Mouse (Mus musculus): Measurements from ENCODE around the gene Nlrp9c. TPM values are rescaled to one million over a fixed set of nuclear protein-coding genes. Genes with fewer than 3 reads are reported as not detected.

Nlrp9c gene
- not detected for polyA plus RNA-seq (2017; shearing (Covaris generic))

DNA sequence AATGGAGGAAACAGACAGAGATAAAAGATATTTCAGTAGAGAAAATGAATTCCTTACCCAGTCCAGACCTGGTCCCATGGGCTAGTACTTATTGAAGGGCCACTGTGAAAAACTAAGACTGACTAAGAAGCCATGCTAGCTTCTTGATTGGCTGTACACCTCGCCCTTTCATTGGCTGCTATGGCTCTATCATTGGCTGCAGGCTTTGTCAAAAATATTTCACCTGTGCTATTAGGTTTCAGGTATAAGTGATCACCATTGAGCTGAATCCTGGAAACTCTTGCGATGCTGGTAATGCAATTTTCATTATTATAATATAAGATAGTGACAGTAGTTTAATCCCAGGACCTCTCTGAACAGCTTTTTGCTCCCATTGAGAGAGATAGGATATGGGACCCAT is at the start of gene Nlrp9c:
Gene Nlrp9c (minus strand): TSS at position 101 of the 400 bp plus-strand sequence.

DNA sequence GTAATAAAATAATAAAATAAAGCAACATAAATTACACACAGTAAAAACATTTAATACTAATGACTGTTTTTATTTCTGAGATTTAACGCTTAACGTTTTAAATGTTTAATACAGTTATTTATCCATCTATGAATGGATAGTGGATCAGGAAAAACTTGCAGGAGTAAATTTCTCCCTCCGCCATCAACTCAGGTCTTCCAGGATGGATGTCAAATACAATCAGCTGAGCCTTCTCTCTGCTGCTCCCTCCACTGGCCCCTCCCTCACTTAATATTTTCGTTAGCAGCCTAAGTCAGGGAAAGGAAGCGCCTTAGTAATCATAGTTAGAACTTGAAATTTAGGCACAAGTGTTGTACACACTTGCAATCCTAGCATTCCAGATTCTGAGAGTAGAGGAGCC is 31.3 kb upstream of the Nlrp9c start, which contains the start of gene Nlrp4a:
Gene Nlrp4a (plus strand): TSS at position 301 of the 400 bp plus-strand sequence.

GRCm38 (mm10) chr7:26306926-26307325 is 96.6 kb downstream of the Nlrp9c start, which contains the start of gene Cyp2a4:
Cyp2a4 (plus strand) TSS chr7:26307169.

Other genes with a start within 250 kb of the Nlrp9c start
- gene Cyp2b9, start 230.3 kb downstream of the Nlrp9c start, polyA plus RNA-seq (2017; shearing (Covaris generic)), result not detected
- gene Vmn1r184, start 143.4 kb downstream of the Nlrp9c start, polyA plus RNA-seq (2017; shearing (Covaris generic)), result not detected
- not detected for gene Cyp2a4, start 96.5 kb downstream of the Nlrp9c start, polyA plus RNA-seq (2017; shearing (Covaris generic))
- not detected for gene Nlrp4a, start 31.4 kb upstream of the Nlrp9c start, polyA plus RNA-seq (2017; shearing (Covaris generic))
- gene Nlrp9a, start 131.3 kb upstream of the Nlrp9c start, polyA plus RNA-seq (2017; shearing (Covaris generic)), result not detected
- gene Vmn1r185, start 214.8 kb upstream of the Nlrp9c start, polyA plus RNA-seq (2017; shearing (Covaris generic)), result not detected

Data from inflammation-experienced regulatory T-cells, adult 16 weeks (primary cell).